Mouse (Mus musculus) thymus, postnatal 0 days (tissue): ENCODE results near the gene Atf3. TPM values are rescaled to one million over a fixed set of nuclear protein-coding genes. Genes with fewer than 3 reads are reported as not detected.
A peak's percentile ranks its signal among the peaks of the same experiment; 100 is the strongest.

ENCODE experiments used
- DNase-seq: peaks from one replicate; pipeline ENCODE4 v3.0.0-alpha.2; 2015; ENCODE audit warnings: low spot score
- polyA plus RNA-seq: library from polyadenylated mRNA; unstranded; fragments of >200 nt; fragmentation: Nextera tagmentation; extraction: Ambion mirVana; gene quantifications from 2 replicates; pipeline ENCODE4 v1.2.1, GENCODE M21; 2015

Gene Atf3
- polyA plus RNA-seq, 1 experiment from 2014 or later: 2.1 TPM

DNA sequence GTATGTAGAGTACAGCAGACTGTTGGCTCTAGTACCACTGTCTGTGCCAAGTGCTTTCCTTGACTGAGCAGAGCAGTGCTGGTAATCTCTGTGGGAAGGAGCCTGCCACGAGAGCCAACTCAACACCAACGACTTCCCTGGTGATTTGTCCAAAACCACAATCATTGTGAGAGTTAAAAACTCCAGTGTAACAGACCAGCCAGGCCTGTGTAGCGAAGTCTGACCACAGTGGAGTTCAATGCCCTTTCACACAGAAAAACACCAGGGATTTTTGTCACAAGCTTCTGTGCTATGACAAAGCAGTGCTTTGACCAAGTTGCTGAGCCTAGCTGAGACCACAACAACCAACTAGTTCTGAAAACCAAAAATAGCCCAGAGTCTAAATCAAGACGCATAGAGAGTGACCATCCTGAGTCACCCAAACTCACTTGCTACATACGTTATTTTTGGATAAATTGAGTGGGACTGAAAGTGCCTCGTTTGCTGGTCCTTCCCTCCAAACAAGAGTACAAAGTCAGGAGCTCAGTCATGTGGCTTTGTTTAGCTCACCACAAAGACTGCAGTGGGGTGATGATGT is 12.6 kb upstream of the Atf3 start:
- DNase-seq: no peak

GRCm38 (mm10) chr1:191226570-191226969 is 8.7 kb upstream of the Atf3 start:
- no peak for DNase-seq

GRCm38 (mm10) chr1:191225771-191226170 is 7.9 kb upstream of the Atf3 start:
- DNase-seq: no peak

DNA sequence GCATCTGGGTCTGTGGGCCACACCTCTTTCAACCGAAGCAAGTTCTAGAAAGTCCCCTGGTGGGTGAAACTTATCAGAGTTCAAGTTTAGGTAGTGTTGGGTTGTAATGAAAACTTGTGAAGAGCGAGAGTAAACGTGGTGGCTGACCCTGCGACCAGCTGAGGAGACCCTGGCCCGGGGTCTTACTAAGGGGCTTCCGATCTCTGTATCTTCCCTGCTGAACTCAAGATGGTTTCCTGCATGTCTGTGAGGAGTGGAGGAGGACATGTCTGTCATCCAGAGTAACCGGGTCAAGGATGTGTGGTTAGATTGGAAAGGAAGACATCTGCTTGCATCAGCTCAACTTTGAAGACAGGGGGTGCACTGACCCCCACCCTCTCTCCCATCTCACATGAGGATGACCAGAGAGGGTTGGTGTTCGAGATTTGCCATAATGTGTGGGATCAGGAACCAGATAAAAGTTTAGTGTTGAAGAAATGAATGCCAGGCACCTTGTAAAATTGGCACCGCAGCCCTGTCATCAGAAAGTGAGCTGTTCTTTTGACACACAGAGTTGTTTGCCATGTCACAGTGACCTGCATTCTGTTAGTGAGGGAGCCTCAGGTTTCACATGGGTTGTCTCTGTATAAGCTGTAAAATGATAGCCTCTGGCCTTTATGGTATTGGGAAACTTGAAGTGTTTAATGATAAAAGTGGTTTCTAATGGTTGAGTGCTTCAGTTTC is 7.3 kb upstream of the Atf3 start:
- DNase-seq: peak; percentile 35

- DNase-seq: peak; percentile 95
These were observed 6.6 kb upstream of the Atf3 start for GRCm38 (mm10) chr1:191224302-191224980.

GRCm38 (mm10) chr1:191223930-191224301 is 6.1 kb upstream of the Atf3 start:
- no peak for DNase-seq

DNA sequence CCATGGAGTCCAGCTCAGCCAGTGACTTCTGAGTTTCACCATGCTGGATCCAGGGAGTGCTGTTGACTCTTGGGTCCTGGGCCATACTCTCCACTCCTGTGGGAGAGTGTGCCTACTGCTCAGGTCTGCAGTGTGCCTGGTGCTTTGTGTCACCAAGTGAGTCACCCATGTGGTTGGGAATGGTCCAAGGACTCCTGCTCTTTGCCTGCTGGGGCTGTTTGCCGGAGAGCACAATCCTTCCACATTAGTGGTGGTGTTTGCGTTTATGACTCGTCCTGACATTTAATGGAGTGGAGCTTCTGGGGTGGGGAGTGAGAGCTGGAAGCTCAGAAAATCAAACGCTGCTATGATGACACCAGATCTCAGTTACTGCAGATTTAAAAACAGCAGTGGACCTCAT is 4.2 kb upstream of the Atf3 start:
- no peak for DNase-seq

DNA sequence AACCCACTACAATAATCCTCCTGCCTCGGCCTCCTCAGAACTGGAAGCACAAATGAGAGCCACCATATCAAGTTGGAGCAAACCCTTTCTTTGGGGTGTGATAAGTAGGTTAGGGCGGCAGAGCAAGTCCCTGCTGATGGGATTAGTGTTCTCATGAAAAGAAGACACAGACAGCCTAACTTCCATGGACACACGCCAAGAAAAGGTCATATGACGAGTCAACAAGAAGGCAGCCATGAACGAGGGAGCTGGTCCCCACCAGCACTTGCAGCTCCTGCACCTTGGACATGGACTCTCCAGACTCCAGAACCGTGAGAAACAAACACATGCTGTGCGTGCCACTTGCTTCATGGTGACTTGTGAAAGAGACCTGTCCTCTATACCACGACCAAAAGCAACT is 2.7 kb upstream of the Atf3 start:
- DNase-seq: no peak

DNA sequence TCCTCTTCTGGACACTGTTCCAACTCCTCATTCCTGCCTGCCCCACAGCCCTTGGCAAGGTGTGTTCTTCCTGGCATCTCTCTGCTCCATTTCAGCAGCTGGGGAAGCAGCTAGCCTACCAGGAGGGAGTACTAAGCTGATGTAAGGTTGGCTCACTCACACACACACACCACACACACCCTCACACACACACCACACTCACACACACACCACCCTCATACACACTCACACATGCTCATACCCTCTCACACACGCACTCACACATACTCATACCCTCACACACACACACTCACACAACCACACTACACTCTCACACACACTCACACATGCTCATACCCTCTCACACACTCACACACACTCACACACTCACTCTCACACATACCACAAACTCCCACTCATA is 1.9 kb upstream of the Atf3 start:
- no peak for DNase-seq

DNA sequence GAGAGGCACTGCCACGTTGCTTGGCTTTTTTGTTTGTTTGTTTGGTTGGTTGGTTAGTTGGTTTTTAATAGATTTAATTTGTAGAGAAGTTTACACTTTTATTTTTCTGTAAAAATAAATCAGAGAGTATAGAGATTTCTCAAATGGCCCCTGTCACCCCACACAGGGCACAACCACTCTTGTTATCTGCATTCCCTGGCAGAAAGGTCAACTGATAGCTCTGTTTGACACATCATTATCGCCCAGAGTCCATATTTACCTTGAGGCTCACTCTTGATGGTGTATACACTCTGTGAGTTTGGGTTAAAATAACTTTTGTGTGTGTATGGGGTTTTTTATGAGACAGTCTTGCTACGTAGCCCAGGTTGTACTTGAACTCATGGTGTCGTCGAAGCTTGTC is 744 bp upstream of the Atf3 start:
- no peak for DNase-seq

GRCm38 (mm10) chr1:191215776-191216661 is 1.8 kb downstream of the Atf3 start:
- no peak for DNase-seq

- DNase-seq: no peak
These were observed 6.7 kb downstream of the Atf3 start for GRCm38 (mm10) chr1:191211096-191211495.

DNA sequence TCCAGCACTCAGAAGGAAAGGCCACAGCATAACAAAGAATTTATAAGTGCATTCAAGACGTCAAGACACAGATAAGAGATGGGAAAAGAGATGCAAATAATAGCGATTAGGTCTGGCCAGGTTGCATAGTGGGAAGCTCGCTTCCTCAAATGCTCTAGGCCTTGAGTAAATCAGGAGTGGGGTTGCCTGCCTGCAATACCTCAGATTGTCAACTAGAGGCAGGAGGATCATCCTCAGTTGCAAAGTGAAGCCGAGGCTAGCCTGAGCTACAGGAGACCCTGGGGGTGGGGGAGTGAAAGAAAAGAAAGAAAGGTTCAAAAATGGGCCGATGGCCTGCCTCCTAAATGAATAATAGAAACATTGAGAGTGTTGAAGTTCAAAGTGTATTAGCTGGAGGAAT is 12.0 kb downstream of the Atf3 start:
- DNase-seq: no peak

- no peak for DNase-seq
These were observed 13.0 kb downstream of the Atf3 start for GRCm38 (mm10) chr1:191204876-191205275.

DNA sequence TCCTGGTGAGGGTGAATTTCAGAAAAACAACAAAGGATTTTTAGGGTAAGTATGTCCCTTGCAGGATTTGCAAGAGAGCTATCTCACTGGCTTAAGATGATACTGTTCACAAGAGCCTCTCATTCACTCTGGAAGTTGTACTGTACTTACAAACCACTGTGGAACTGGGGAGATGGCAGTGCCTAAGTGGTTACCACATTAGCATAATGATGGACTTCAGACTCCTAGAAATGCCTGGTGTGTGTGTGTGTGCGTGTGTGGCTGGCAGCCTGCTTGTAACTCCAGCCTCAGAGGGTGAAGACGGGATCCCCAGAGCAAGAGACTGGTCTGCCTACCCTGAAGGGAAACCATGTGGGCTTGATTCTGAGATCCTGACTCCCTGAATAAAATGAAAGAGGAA is 14.3 kb downstream of the Atf3 start:
- DNase-seq: no peak

DNA sequence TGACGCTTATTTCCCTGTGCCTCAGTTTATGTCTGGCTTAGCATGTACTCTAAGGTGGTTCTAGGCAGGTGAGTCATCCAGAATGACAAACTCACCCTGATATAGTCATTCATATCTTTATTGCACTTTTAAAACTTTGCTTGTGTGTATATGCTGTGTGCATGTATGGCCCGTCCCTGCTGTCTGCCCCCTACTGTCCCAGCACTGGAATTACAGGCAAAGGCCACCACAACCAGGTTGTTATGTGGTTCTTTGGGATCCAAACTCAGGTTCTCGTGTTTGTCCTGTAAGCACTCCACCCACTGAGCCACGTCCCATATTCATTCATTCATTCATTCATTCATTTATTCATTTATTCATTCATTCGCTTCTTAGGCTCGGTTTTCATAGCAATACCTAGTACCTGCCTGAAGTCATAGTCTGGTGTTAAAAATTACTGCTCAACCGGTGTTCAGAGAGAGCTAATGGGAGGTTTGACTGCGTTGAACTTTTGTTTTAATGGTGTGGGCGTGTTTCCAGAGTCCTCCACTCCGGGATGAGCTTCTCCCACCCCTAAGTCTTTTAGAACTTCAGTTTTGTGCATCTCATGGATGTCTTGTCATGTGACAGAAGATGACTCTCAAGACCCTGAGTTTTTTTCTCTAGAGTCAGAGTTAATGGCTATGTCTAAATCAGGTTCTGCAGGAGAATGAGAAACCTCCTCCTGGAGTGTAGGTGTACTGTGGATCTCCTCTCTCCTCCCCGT is 15.5 kb downstream of the Atf3 start:
- no peak for DNase-seq

DNA sequence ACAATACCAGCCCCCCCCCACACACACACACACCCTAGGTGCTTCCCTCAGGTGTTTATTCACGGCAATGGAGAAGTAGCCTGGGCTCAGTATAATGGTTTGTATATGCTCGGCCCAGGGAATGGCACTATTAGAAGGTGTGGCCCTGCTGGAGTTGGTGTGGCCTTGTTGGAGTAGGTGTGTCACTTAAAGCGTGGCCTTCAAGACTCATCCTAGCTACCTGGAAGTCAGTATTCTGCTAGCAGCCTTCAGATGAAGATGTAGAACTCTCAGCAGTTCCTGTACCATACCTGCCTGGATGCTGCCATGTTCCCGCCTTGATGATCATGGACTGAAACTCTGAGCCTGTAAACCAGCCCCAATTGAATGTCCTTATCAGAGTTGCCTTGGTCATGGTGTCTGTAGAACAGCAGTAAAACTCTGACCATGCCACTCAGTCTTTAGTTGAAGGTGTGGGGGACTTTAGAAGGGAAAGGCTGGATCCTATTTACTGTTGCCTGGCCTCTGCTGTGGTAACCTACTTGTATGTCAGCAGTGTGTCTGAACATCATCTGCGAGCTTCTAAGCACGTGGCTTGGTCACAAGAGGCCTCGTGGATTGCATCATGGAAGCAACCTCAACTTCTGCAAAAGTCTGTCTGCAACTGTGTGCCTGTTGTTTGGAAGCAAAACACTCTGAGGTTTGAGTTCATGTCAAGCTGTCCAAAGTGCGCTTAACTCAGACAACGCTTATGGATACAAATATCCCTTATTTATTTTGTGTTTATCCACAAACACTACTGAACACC is 16.8 kb downstream of the Atf3 start:
- no peak for DNase-seq

- DNase-seq: no peak
These were observed 19.9 kb downstream of the Atf3 start for GRCm38 (mm10) chr1:191197916-191198315.

- no peak for DNase-seq
These were observed 21.8 kb downstream of the Atf3 start for GRCm38 (mm10) chr1:191196016-191196415.
